Mouse (Mus musculus): ENCODE data around the gene Frat2. TPM values are rescaled to one million over a fixed set of nuclear protein-coding genes. Genes with fewer than 3 reads are reported as not detected.

The Frat2 gene
- polyA plus RNA-seq, 1 experiment = 16.8 TPM

DNA sequence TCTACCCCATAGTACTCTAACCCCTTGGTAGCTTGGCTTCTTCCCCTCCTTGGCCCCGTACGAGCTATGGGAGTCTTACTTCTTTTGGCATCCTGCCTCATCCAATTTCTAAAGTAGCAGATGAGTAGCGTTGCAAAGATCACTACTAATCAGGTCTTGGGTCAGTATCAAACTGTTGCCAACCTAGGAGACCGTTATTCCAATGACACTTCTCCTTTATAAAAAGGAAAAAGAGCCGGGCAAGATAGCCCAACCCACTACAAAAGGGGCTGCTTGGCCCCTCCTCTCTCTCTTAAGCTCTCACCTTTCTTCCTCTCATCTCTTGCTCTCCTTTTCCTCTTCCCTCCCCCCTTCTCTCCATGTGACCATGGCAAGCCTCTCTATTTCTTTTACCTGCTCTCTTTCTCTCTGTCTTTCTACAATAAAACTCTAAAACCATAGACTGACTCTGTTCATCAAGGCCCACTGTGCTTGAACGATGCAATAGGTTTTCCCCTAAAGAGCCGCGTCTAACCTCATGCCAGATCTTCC lies 39.8 kb downstream of the Frat2 start:
- Histone ChIP-seq H3K4me1 (peaks cover 55% of the 10 kb centered on the region), H3K27me3 (replicated peaks) (no peaks in the 10 kb centered on the region), H3K36me3 (replicated peaks; ENCODE audit: low read length) (peaks cover 11% of the 10 kb centered on the region), H3K4me3 (replicated peaks) (no peak overlapping the region), H3K9me3 (peaks cover 12% of the 10 kb centered on the region)
- TF ChIP-seq GATA1 (IDR thresholded peaks at IDR 0.05; ENCODE audit: borderline replicate concordance, low read length) (no peak), FLI1 (IDR thresholded peaks at IDR 0.05; ENCODE audit: low read length) (no peak)

DNA sequence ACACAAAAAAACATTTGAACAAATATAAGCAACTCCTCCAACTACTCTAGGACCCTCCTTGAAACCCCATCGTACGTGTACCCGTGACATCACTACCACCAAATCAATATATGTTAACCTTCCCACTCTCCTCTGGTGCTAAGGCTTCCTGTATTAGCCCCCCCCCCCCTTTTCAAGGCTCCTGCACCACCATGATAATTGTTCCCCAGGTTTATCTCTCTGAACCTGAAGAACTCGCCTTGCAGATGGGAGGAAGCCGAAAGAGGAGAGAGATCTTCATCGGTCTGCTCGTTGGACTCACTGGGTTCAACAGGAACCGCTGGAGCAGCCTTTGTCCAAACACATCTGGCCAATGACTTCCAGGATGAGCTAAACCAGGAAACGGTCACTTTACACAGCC lies 40.4 kb downstream of the Frat2 start:
- Histone ChIP-seq H3K4me3 (replicated peaks) (no peak overlapping the region), H3K36me3 (replicated peaks; ENCODE audit: low read length) (peaks cover 11% of the 10 kb centered on the region), H3K9me3 (peaks cover 12% of the 10 kb centered on the region), H3K27me3 (replicated peaks) (no peaks in the 10 kb centered on the region), H3K4me1 (peaks cover 55% of the 10 kb centered on the region)
- TF ChIP-seq FLI1 (IDR thresholded peaks at IDR 0.05; ENCODE audit: low read length) (no peak), GATA1 (IDR thresholded peaks at IDR 0.05; ENCODE audit: borderline replicate concordance, low read length) (no peak)

DNA sequence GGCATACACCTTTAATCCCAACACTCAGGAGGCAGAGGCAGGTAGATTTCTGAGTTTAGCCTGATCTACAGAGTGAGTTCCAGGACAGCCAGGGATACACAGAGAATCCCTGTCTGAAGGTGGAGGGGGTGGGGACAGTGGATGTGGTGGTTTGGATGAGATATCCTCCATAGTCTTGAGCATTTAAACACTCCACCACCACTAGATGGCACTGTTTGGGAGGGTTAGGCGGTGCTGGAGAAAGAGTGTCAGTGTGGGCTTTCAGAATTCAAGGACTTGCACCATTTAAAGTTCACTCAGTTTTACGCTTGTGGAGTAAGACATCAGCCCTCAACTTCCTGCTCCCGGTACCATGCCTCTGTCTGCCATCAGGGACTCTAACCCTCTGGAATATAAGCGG lies 42.1 kb downstream of the Frat2 start:
- Histone ChIP-seq H3K36me3 (replicated peaks; ENCODE audit: low read length) (peaks cover 11% of the 10 kb centered on the region), H3K4me3 (replicated peaks) (peak overlapping the region; percentile 33), H3K4me1 (peaks cover 46% of the 10 kb centered on the region), H3K27me3 (replicated peaks) (no peaks in the 10 kb centered on the region), H3K9me3 (peaks cover 12% of the 10 kb centered on the region)
- TF ChIP-seq GATA1 (IDR thresholded peaks at IDR 0.05; ENCODE audit: borderline replicate concordance, low read length) = no peak
- TF ChIP-seq FLI1 (IDR thresholded peaks at IDR 0.05; ENCODE audit: low read length) = no peak

DNA sequence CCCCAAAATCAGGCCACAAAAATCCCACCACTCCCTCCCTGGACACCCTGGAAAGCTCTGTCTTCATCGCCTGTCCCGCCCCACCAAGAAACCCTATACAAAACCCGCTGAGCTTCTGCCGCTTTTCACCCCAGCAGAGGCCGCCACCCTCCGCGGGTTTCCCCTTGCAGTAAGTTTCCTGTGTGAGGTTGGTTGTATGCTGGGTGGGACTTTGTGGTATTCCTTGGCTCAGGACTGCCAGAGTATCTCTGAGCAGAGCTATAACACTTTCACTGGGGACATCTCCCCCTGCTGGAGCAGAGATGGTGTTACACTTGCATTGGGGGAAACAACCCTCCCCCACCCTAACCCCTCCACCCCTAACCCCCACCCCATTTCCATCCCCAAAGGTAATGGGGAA lies 44.6 kb downstream of the Frat2 start:
- TF ChIP-seq GATA1 (IDR thresholded peaks at IDR 0.05; ENCODE audit: borderline replicate concordance, low read length) (no peak), FLI1 (IDR thresholded peaks at IDR 0.05; ENCODE audit: low read length) (no peak)
- no peak overlapping the region for H3K4me3 ChIP-seq (replicated peaks)
- H3K36me3 ChIP-seq (replicated peaks; ENCODE audit: low read length) = peaks cover 11% of the 10 kb centered on the region
- peaks cover 12% of the 10 kb centered on the region for H3K9me3 ChIP-seq
- no peaks in the 10 kb centered on the region for H3K27me3 ChIP-seq (replicated peaks)
- peaks cover 49% of the 10 kb centered on the region for H3K4me1 ChIP-seq

DNA sequence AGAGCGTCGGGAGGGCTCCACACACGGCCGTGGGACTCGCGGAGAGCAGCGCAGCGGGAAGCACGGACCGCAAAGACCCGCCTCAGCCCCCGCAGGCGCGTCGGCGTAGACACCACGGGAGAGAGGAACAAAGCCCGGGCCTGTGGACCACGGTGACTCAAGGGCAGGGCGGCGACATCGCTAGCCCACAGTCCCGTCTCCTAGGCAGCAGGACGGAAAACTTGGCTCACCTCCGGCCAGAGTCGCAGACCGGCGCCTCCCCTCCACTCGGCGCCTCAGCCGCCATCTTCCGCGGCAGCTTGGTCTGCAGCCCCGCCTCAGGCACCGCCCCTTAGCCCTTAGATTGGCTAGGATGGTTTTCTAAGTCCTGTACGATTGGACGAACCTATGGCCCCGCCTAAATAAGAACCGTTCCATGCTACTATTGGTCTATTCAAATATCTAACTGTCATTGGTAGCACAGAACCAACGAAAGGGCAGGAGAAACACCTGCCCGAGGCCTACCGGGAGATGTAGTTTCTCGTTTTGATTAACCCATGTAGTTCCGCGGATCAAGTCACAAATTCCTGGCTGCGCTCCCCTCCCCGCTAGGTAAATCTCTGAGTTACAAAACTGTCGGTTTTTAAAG lies 46.1 kb downstream of the Frat2 start, which contains the start of gene Arhgap19:
Gene Arhgap19, minus strand, starts transcription at position 306 of the 628 bp plus-strand sequence.
- H3K4me1 ChIP-seq = peaks cover 52% of the 10 kb centered on the region
- peaks cover 12% of the 10 kb centered on the region for H3K9me3 ChIP-seq
- peak within 1 kb of the TSS; percentile 100 for H3K4me3 ChIP-seq (replicated peaks)
- peaks cover 11% of the 10 kb centered on the region for H3K36me3 ChIP-seq (replicated peaks; ENCODE audit: low read length)
- TF ChIP-seq GATA1 (IDR thresholded peaks at IDR 0.05; ENCODE audit: borderline replicate concordance, low read length) = no peak
- no peak for TF ChIP-seq FLI1 (IDR thresholded peaks at IDR 0.05; ENCODE audit: low read length)
- no peaks in the 10 kb centered on the region for H3K27me3 ChIP-seq (replicated peaks)

DNA sequence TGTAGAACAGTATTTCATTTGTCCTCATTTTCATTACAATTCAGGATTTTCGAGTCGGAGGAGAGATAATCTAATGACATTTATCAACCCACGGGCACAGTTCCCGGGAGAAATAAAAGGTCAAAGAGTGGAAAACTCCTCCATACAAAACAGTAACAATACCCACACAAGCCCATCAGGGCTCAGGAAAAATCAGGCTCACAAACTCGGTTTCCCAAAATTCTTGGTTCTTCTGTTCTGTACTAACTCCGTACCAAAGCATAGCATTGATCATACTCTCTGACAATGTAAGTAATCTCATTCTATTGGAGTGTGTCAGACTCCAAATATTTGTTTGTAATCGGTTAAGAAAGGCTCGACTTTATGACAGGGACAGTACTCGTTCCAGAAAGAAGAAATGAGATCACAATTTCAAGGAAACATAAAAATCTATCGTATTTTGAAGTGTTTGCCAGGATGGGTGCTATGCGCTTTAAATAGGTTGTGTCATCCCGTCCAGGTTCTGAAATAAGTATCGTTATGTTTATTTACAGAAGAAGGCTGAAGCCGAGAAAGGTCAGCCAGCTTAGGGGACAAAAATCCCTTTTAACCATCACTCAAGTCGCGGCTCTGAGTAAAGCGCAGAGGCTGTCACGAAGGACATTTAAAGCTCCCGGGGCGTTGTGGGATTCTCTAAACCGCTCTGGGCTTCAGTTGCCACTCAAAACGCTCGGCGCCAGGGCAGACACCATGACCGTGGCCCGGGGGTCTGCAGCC lies 46.8 kb downstream of the Frat2 start:
- peaks cover 11% of the 10 kb centered on the region for H3K36me3 ChIP-seq (replicated peaks; ENCODE audit: low read length)
- peaks cover 8% of the 10 kb centered on the region for H3K9me3 ChIP-seq
- peak overlapping the region; percentile 100 for H3K4me3 ChIP-seq (replicated peaks)
- H3K4me1 ChIP-seq = peaks cover 59% of the 10 kb centered on the region
- H3K27me3 ChIP-seq (replicated peaks) = no peaks in the 10 kb centered on the region
- no peak for TF ChIP-seq GATA1 (IDR thresholded peaks at IDR 0.05; ENCODE audit: borderline replicate concordance, low read length)
- no peak for TF ChIP-seq FLI1 (IDR thresholded peaks at IDR 0.05; ENCODE audit: low read length)

DNA sequence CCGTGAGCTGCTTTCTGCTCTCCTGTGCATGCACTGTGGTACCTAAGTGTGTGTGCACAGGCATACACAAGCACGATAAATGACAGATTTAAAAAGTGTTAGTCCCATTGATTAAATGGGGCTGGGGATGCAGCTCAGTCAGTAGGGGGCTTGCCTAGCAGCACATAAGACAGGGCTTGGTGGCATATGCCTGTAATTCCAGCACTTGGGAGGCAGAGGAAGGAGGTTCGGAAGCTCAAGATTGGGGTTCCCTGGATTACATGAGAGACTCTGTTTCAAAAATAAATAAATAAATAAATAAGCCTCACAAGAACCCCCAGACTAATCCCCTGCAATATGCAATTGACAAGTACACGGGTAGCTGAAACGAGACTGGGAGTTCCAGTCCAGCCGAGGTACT lies 47.5 kb downstream of the Frat2 start:
- Histone ChIP-seq H3K4me1 (peaks cover 66% of the 10 kb centered on the region), H3K36me3 (replicated peaks; ENCODE audit: low read length) (peaks cover 4% of the 10 kb centered on the region), H3K4me3 (replicated peaks) (peak overlapping the region; percentile 100), H3K27me3 (replicated peaks) (no peaks in the 10 kb centered on the region), H3K9me3 (peaks cover under 1% of the 10 kb centered on the region)
- TF ChIP-seq FLI1 (IDR thresholded peaks at IDR 0.05; ENCODE audit: low read length) = no peak
- TF ChIP-seq GATA1 (IDR thresholded peaks at IDR 0.05; ENCODE audit: borderline replicate concordance, low read length) = no peak

DNA sequence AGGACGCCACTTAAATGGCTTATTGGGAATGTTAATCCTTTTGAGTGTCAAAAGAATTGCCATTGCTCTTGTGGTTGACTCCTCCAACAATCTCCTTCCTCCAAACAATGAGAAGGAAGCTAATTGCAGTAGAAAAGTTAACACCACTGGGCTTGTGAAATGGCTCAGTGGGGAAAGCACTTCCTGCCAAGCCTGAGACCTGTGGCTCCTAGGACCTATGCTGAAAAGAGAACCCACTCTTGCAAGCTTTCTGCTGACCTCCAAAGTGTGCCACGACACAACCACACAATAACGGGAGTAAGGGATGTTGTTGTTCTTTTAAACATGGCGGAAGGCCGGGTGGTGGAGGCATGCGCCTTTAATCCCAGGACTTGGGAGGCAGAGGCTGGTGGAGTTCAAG lies 50.4 kb downstream of the Frat2 start:
- Histone ChIP-seq H3K9me3 (no peaks in the 10 kb centered on the region), H3K4me3 (replicated peaks) (peak overlapping the region; percentile 73), H3K27me3 (replicated peaks) (no peaks in the 10 kb centered on the region), H3K4me1 (peaks cover 83% of the 10 kb centered on the region), H3K36me3 (replicated peaks; ENCODE audit: low read length) (no peaks in the 10 kb centered on the region)
- TF ChIP-seq GATA1 (IDR thresholded peaks at IDR 0.05; ENCODE audit: borderline replicate concordance, low read length) (no peak), FLI1 (IDR thresholded peaks at IDR 0.05; ENCODE audit: low read length) (no peak)

DNA sequence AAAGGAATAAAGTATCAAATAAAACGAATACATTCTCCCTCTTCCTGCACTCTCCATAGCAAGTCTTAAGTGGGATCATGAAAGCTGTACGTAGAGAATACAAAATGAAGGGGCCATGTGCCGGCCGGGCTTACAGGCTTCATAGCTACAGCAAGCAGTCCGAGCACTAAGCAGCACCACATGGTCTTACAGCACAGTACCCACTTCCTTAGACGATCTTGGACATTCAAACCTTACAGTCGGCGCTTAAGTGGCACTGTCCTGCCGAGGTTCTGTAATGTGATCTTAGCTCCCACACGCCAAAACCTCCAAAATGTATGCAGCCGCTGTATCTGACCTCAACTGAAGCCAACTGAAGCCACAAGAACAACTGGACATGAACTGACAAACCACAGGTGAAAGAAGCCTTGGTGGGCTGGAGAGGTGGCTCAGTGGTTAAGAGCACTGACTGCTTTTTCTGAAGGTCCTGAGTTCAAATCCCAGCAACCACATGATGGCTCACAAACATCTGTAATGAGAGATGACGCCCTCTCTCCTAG lies 51.1 kb downstream of the Frat2 start:
- peaks cover 86% of the 10 kb centered on the region for H3K4me1 ChIP-seq
- peak overlapping the region; percentile 82 for H3K4me3 ChIP-seq (replicated peaks)
- H3K36me3 ChIP-seq (replicated peaks; ENCODE audit: low read length) = peaks cover 5% of the 10 kb centered on the region
- H3K9me3 ChIP-seq = no peaks in the 10 kb centered on the region
- no peaks in the 10 kb centered on the region for H3K27me3 ChIP-seq (replicated peaks)
- no peak for TF ChIP-seq FLI1 (IDR thresholded peaks at IDR 0.05; ENCODE audit: low read length)
- TF ChIP-seq GATA1 (IDR thresholded peaks at IDR 0.05; ENCODE audit: borderline replicate concordance, low read length) = no peak

Data from megakaryocyte, embryonic 14.5 days (primary cell).